Mouse (Mus musculus) ES-Bruce4 (cell line): Measurements from ENCODE around the gene Olfr649.

ENCODE experiments used
- CTCF ChIP-seq: IDR thresholded peaks from one replicate; pipeline ENCODE4 v1.8.1; 2011; ENCODE audit warnings: low read depth, low read length
- POLR2A ChIP-seq: IDR thresholded peaks from one replicate; pipeline ENCODE4 v1.8.1; 2011; ENCODE audit warnings: low read length; ENCODE audit not compliant: insufficient read depth

GRCm38 (mm10) chr7:104217881-104218280 is 22.1 kb upstream of the Olfr649 start:
- TF ChIP-seq CTCF (no peak), POLR2A (no peak)
